Mouse (Mus musculus): ENCODE measurements at regions not wholly inside any gene's neighbourhood (a gene's known extent, or its start where the extent isn't known, plus 50 kb on each side); places are given as distances from the start of the nearest gene placed in this dataset.

DNA sequence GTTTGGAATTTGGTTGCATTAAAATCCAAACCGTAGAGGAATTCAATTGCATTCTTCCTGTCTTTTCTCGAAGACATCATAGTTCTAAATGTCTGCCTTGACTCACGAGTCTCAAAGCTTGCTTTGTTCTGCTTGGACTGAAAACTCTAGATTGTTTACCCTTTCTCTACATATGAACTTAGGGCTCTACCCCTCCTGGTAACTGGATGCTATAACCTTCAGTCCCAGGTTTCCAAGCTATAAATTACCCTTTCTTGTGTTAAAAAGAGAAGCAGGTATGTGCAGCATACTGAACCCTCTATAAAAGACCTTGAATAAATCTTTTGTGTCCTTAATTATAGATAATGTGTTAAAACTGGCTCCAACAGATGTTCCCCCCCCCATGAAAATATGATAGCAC lies 243.7 kb upstream of the Cxadr start:
- TF ChIP-seq CTCF (IDR thresholded peaks at IDR 0.05) (no peak), EP300 (IDR thresholded peaks at IDR 0.05; ENCODE audit: insufficient read depth, low read depth, low read length) (no peak), POLR2A (IDR thresholded peaks at IDR 0.05; ENCODE audit: insufficient read depth, low read depth, low read length) (no peak)

Data from heart, adult 2 months (tissue).